Mouse (Mus musculus): ENCODE measurements around the gene U2af2. TPM values are rescaled to one million over a fixed set of nuclear protein-coding genes. Genes with fewer than 3 reads are reported as not detected.
A peak's percentile ranks its signal among the peaks of the same experiment; 100 is the strongest.
"Not testable (repeated sequence)": the region's sequence is repeated elsewhere in the genome, so short reads cannot be mapped to it uniquely, and the experiment has no call there.

Gene U2af2
- polyA plus RNA-seq (2012; rRNA removed) = 184 TPM in 2 replicates

DNA sequence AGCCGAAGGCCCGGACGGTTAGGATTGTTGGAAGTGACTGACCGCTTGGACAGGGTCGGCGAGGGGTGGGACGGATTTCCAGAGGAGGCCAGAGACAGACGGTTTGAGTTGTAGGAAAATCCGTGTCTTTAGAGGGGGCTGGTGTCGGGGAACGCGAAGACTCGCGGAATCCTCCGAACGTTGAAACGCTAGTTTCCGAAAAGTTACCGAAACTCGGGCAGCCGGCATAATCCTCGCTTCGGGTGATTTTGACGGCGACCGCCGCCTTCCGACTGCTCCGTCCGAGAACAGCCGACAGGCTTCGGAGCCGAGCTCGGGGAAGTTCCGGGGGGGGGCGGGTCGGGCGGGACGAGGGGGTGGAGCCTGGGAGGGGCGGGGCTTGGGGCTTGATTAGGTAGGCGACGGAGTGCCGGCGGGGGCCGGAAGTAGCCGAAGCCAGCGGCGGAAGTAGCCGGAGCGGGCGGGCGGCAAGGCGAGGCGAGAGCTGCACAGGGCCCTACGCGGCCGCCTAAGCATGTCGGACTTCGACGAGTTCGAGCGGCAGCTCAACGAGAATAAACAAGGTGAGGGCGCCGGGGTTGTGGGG is at the start of gene U2af2:
TSS of gene U2af2 (plus strand) at position 370 of the 586 bp plus-strand sequence.
- Histone ChIP-seq H3K4me1 (ENCODE audit: control insufficient read depth, insufficient read depth, low read length) (peaks cover 6% of the 10 kb centered on the region; the same call in 1 of the 2 replicates), H3K27ac (ENCODE audit: insufficient read depth, low read length) (peak within 1 kb of the TSS; percentile 99), H3K4me3 (ENCODE audit: insufficient read depth, low read length) (peak within 1 kb of the TSS; percentile 69)
- TF ChIP-seq POLR2A (IDR thresholded peaks at IDR 0.05; ENCODE audit: extremely low read depth, insufficient read depth, low read length) (peak; percentile 38; the same call in 1 of the 2 replicates), CTCF (IDR thresholded peaks at IDR 0.05; ENCODE audit: extremely low read depth, insufficient read depth, low read length) (no peak)

DNA sequence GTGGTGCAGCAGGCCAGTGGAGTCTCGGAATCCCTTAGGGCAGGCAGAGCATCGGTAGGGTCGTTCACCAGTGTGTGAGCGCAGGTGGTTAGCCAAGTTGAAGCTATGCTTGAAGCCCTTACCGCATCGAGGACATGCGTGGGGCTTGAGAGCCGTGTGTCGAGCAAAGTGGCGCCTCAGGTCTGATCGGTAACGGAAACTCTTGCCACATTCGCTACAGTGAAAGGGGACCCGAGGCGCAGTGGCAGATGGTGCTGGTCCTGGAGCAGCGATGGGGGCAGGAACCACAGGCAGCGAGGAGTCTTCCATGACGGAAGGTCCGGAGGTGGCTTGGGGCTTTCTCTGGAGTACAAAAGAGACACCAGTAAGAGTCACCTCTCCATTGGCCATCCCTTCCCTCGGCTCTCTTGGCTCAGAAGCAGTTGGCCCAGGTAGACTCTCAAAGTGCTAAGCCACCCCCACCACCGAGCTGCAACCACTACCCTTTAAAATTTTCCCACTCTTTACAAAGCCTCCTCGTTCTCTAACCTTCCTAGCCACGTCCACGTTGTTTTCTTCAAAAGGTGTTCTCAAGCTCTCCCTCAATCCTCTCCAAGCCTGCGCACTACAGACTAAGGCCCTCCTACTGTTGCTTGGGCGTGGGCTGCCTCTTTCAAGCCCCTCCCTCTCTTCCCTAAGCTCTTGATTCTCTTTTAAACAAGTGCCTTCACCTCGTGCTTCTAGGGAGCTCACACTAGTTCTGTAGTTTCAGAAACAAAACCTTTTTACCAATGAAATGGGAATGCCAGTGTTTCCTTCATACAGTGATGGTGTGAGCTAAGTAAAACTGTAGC is 49.0 kb upstream of the U2af2 start:
- TF ChIP-seq CTCF (IDR thresholded peaks at IDR 0.05; ENCODE audit: extremely low read depth, insufficient read depth, low read length) (no peak), POLR2A (IDR thresholded peaks at IDR 0.05; ENCODE audit: extremely low read depth, insufficient read depth, low read length) (no peak)
- H3K4me1 ChIP-seq (ENCODE audit: control insufficient read depth, insufficient read depth, low read length) = no peaks in the 10 kb centered on the region
- no peak overlapping the region for H3K27ac ChIP-seq (ENCODE audit: insufficient read depth, low read length)
- H3K4me3 ChIP-seq (ENCODE audit: insufficient read depth, low read length) = no peak overlapping the region

DNA sequence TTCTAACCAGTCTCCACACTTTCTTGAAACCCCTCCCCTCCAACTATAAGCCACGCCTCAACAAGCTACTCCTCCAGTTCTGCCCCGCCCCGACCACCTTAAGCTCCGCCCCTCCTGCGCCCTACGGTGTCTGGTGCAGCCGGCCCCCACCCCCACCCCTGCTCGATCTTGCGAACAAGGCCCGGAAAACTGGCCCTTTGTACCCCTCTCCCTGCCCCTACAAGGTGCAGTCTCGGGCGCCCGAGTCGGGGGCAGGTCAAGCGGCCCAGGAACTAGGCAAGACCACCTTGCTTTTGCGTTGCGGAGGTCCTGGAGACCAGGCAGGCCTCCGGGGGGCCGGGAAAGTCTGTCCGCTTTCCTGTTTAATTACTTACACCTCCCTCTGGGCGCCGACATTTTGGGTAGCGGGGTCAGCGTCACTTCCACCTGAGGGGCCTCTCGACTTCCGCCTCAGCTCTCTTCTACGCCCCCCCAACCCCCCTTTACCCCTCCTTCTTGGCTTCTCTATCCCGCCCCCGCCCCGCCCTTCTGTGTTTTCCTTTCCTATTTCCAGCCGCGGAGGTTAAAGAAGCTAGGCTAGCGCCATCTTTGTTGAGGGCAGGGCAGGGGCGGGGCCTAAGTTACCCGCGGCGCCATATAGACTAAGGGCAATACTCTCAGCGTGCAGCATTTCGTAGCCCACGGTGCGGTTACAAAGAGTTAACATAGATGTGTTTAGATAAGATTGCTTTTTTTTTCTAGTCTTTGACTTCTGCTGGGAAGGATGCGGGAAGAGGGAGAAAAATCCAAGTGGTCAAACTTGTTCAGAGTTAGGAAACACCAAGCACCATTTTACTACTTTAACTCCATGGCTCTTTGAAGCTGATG is 47.5 kb upstream of the U2af2 start, which contains the start of the genes Zfp524 and Fiz1:
TSS of gene Zfp524 (plus strand) at position 165 of the 867 bp plus-strand sequence.
TSS of gene Fiz1 (minus strand) at position 447 of the 867 bp plus-strand sequence.
- TF ChIP-seq CTCF (IDR thresholded peaks at IDR 0.05; ENCODE audit: extremely low read depth, insufficient read depth, low read length) (no peak), POLR2A (IDR thresholded peaks at IDR 0.05; ENCODE audit: extremely low read depth, insufficient read depth, low read length) (0 out of 2 replicates have a peak, but pooled peaks have one; percentile 41)
- Histone ChIP-seq H3K4me3 (ENCODE audit: insufficient read depth, low read length) (peak within 1 kb of the TSS; percentile 39), H3K4me1 (ENCODE audit: control insufficient read depth, insufficient read depth, low read length) (no peaks in the 10 kb centered on the region), H3K27ac (ENCODE audit: insufficient read depth, low read length) (peak within 1 kb of the TSS; percentile 99)

DNA sequence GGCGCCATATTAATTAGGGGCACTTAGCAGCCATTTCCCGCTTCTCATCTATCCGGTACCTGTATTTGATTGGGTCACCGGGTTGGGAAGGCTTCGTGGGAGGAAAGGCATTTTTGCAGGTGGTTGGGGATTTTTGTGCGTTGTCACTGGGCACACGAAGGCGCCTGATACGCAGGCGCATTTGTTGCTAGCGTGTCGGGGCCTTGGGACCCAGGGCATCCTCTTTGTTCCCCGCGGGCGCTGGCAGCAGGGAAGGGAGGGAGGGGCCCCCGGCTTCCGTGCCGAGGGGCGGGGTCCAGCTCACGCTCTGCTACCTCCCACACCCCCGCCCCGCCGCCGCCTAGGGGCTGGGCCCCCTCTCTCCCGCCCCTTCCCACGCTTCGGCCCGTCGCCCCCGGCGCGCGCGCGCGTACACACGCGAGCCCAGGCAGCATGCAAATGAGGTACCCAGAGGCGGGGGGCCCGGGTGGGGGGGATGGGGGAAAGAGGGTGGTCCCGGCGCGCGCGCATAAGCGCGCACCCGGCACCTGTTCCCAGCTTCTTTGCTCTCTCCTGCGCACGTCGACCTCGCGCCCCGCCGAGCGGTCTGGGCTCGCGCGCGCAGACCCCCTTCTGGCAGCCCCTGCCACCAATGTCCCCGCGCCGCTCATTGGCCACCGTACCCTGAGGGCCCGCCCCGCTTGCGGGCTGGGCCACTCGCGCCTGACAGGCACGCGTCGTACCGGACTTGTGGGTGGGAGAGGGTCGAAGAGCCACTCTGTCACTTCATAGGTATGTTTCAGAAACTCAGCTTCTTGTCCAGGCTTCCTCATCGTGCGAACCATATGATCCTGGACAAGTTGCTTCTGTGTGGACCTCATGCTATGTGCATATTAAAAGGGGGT is 46.6 kb upstream of the U2af2 start, which contains the start of gene Gm44973:
TSS of gene Gm44973 (plus strand) at position 379 of the 884 bp plus-strand sequence.
- TF ChIP-seq CTCF (IDR thresholded peaks at IDR 0.05; ENCODE audit: extremely low read depth, insufficient read depth, low read length) (no peak), POLR2A (IDR thresholded peaks at IDR 0.05; ENCODE audit: extremely low read depth, insufficient read depth, low read length) (0 out of 2 replicates have a peak, but pooled peaks have one; percentile 4)
- no peaks in the 10 kb centered on the region for H3K4me1 ChIP-seq (ENCODE audit: control insufficient read depth, insufficient read depth, low read length)
- peak within 1 kb of the TSS; percentile 99 for H3K27ac ChIP-seq (ENCODE audit: insufficient read depth, low read length)
- H3K4me3 ChIP-seq (ENCODE audit: insufficient read depth, low read length) = peak within 1 kb of the TSS; percentile 39

DNA sequence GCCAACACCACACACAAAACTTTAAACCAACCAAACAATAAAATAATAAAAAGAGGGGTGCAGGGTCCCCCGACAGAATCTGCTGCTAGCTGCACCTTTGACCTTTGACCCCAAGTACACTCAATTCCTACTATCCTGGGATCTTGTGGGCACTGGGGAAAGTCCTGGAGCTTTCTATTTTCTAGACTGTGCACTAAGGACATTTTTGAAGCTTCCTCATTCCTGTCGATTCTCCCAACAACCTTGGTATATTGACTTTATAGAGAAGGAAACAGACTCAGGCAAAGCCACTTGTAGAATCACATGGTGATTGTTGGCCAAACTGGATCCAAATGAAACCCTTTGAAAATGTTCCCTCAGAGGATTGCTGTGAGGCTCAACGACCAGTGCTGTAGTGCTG is 45.9 kb upstream of the U2af2 start:
- Histone ChIP-seq H3K4me3 (ENCODE audit: insufficient read depth, low read length) (peak overlapping the region; percentile 39), H3K27ac (ENCODE audit: insufficient read depth, low read length) (peak overlapping the region; percentile 53), H3K4me1 (ENCODE audit: control insufficient read depth, insufficient read depth, low read length) (no peaks in the 10 kb centered on the region)
- no peak for TF ChIP-seq POLR2A (IDR thresholded peaks at IDR 0.05; ENCODE audit: extremely low read depth, insufficient read depth, low read length)

DNA sequence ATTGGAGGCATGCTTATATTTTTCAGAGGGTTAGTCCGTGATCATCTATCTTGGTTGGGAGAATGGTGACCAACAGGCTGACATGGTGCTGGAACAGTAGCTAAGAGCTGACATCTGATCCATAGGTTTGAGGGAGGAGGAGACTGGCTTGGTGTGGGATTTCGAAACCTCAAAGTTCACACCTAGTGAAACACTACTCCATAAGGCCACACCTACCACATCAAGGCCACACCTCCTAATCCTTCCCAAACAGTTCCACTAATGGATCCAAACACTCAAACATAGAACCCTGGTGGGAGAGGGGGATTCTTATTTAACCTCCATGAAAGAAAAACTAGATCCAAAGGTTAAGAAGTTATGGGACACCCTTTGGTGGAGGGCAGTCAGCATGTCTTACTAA is 45.0 kb upstream of the U2af2 start:
- Histone ChIP-seq H3K27ac (ENCODE audit: insufficient read depth, low read length) (no peak overlapping the region), H3K4me1 (ENCODE audit: control insufficient read depth, insufficient read depth, low read length) (no peaks in the 10 kb centered on the region), H3K4me3 (ENCODE audit: insufficient read depth, low read length) (no peak overlapping the region)
- no peak for TF ChIP-seq CTCF (IDR thresholded peaks at IDR 0.05; ENCODE audit: extremely low read depth, insufficient read depth, low read length)
- no peak for TF ChIP-seq POLR2A (IDR thresholded peaks at IDR 0.05; ENCODE audit: extremely low read depth, insufficient read depth, low read length)

DNA sequence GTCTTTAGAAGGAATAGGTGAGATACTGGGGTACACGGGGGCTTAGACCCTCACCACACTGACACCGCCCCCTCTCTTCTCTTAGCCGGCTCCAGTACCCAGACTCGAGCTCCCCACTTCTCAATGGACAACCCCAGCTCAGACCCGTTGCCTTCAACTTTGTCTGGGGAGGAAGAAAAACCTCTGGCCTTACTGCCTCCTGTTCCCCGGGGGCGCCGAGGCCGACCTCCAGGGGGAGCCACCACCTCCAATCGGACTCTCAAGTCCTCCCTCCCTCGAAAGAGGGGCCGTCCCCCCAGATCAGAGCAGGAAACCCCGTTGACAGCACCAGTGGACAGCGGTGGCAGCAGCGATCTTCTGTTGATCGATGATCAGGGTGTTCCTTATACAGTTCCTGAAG is 44.6 kb upstream of the U2af2 start:
- H3K4me3 ChIP-seq (ENCODE audit: insufficient read depth, low read length) = no peak overlapping the region

DNA sequence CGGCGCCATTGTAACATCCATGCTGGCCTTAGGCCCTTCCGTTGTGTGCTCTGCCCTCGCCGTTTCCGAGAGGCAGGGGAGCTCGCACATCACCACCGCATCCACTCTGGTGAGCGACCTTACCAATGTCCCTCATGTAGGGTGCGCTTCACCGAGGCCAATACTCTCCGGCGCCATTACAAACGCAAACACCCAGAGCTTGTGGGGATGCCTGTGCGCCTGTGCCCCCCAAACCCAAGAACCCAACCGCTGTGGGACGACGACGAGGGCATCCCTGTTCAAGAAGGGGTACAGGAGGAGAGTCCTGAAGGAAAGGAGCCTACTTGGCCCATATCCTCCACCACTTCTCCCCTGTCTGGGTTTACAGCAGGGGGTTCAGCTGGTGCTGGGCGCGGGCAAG is 44.0 kb upstream of the U2af2 start:
- TF ChIP-seq CTCF (IDR thresholded peaks at IDR 0.05; ENCODE audit: extremely low read depth, insufficient read depth, low read length) = no peak
- no peak for TF ChIP-seq POLR2A (IDR thresholded peaks at IDR 0.05; ENCODE audit: extremely low read depth, insufficient read depth, low read length)
- Histone ChIP-seq H3K27ac (ENCODE audit: insufficient read depth, low read length) (no peak overlapping the region), H3K4me3 (ENCODE audit: insufficient read depth, low read length) (no peak overlapping the region), H3K4me1 (ENCODE audit: control insufficient read depth, insufficient read depth, low read length) (no peaks in the 10 kb centered on the region; the same call in 1 of the 2 replicates)

More for the DNA sequence above, 44.6 kb upstream of the U2af2 start:
- TF ChIP-seq CTCF (IDR thresholded peaks at IDR 0.05; ENCODE audit: extremely low read depth, insufficient read depth, low read length) (no peak), POLR2A (IDR thresholded peaks at IDR 0.05; ENCODE audit: extremely low read depth, insufficient read depth, low read length) (no peak)
- no peak overlapping the region for H3K27ac ChIP-seq (ENCODE audit: insufficient read depth, low read length)
- no peaks in the 10 kb centered on the region for H3K4me1 ChIP-seq (ENCODE audit: control insufficient read depth, insufficient read depth, low read length)

DNA sequence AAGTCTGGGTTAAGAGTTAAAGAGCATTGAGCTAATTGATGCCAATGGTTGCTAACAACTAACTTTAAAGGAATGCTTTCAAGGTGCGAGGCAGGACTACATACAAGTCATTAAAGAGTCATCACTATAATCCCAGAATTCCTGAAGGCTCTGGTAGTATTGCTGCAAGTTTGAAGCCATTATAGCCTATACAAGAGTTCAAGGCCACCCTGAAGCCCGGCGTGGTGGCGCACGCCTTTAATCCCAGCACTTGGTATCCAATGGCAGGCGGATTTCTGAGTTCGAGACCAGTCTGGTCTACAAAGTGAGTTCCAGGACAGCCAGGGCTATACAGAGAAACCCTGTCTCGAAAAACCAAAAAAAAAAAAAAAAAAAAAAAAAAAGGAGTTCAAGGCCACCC is 42.4 kb upstream of the U2af2 start:
- not testable (repeated sequence) for H3K4me1 ChIP-seq (ENCODE audit: control insufficient read depth, insufficient read depth, low read length); H3K27ac ChIP-seq (ENCODE audit: insufficient read depth, low read length)
- H3K4me3 ChIP-seq (ENCODE audit: insufficient read depth, low read length) = peak overlapping the region; percentile 39; the same call in 1 of the 2 replicates
